Mouse (Mus musculus) forebrain, postnatal 0 days (tissue): ENCODE measurements at regions not wholly inside any gene's neighbourhood (a gene's known extent, or its start where the extent isn't known, plus 50 kb on each side); places are given as distances from the start of the nearest gene placed in this dataset.

Source experiments
- ATAC-seq: fragments of 200-750 bp; cut with Nextera tagmentation; 2 replicates; pipeline ENCODE4 v1.8.0; 2017; ENCODE audit warnings: mild to moderate bottlenecking, moderate library complexity
- DNase-seq: peaks from one replicate; pipeline ENCODE4 v3.0.0-alpha.2; 2015
- H3K27ac ChIP-seq: fragments of 300-500 bp; sonication (generic); 2 replicates; pipeline ENCODE4 v1.5.1; 2014; ENCODE audit warnings: low read depth, mild to moderate bottlenecking, antibody characterized with exemption, low read length, moderate library complexity, mixed read lengths
- H3K27me3 ChIP-seq: fragments of 300-500 bp; sonication (generic); 2 replicates; pipeline ENCODE4 v1.6.1; 2014; ENCODE audit warnings: mild to moderate bottlenecking, low read length, mixed read lengths; ENCODE audit not compliant: insufficient read depth
- H3K36me3 ChIP-seq: fragments of 300-500 bp; sonication (generic); 2 replicates; pipeline ENCODE4 v1.6.1; 2014; ENCODE audit warnings: mild to moderate bottlenecking, moderate library complexity; ENCODE audit not compliant: insufficient read depth
- H3K4me1 ChIP-seq: fragments of 300-500 bp; sonication (generic); 2 replicates; pipeline ENCODE4 v1.6.1; 2014; ENCODE audit warnings: antibody characterized with exemption; ENCODE audit not compliant: insufficient read depth
- H3K4me2 ChIP-seq: fragments of 300-500 bp; sonication (generic); 2 replicates; pipeline ENCODE4 v1.6.1; 2014; ENCODE audit warnings: low read depth, mild to moderate bottlenecking, moderate library complexity
- H3K4me3 ChIP-seq: fragments of 300-500 bp; sonication (generic); 2 replicates; pipeline ENCODE4 v1.5.1; 2014; ENCODE audit warnings: low read depth, low read length, mixed read lengths
- H3K9ac ChIP-seq: fragments of 300-500 bp; sonication (generic); 2 replicates; pipeline ENCODE4 v1.6.1; 2014; ENCODE audit warnings: mild to moderate bottlenecking
- H3K9me3 ChIP-seq: fragments of 300-500 bp; sonication (generic); 2 replicates; pipeline ENCODE4 v1.6.1; 2016; ENCODE audit warnings: low read length
- CTCF ChIP-seq: sonication (generic); IDR thresholded peaks from 2 replicates; pipeline ENCODE4 v1.5.1; 2016; ENCODE audit warnings: antibody characterized with exemption, control low read depth, low read depth
- WGBS: fragments of 180-500 bp; shearing (Covaris S2); extraction: QIAGEN DNeasy Blood & Tissue Kit; methylation state at CpG from one replicate; pipeline ENCODE4 v1.1.7; 2014; 5-methylcytosine and 5-hydroxymethylcytosine counted together

- H3K27ac ChIP-seq, result no peak overlapping the region
- H3K27me3 ChIP-seq, result no peaks in the 10 kb centered on the region
- no peak overlapping the region for H3K4me2 ChIP-seq
- TF ChIP-seq CTCF, result no peak
- WGBS, result 38% methylated on average over 3 of the region's 3 CpGs
- no peak overlapping the region for H3K9ac ChIP-seq
- H3K4me1 ChIP-seq, result no peaks in the 10 kb centered on the region
- no peaks in the 10 kb centered on the region for H3K9me3 ChIP-seq
- no peak overlapping the region for H3K4me3 ChIP-seq
- ATAC-seq (peak; percentile 55), DNase-seq (peak; percentile 42)
- no peaks in the 10 kb centered on the region for H3K36me3 ChIP-seq
These were observed 510.6 kb upstream of the Cdh7 start for GRCm38 (mm10) chr1:109471671-109472070.

DNA sequence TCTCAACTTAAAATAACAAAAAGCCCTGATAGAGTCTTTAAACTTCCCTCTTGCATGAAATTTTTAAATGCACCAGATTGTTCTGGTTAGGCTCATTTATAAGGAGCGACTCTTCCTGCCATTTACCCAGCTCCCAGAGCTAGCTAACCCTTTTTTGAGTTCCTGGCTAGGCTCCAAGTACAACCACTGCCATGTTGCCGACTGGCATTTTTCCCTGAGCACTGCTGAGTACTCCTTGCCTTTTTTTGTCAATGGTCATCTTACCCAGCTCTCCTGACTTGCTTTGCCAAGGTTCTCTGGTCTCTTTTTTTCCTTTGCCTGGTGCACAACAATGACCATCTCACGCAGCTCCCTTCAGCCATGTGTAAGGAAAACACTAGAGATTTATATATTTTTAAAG is 500.8 kb upstream of the Cdh7 start:
- 39% methylated on average over 3 of the region's 3 CpGs for WGBS
- H3K4me3 ChIP-seq, result no peak overlapping the region
- no peak for DNase-seq
- H3K4me2 ChIP-seq, result no peak overlapping the region
- no peaks in the 10 kb centered on the region for H3K4me1 ChIP-seq
- H3K9me3 ChIP-seq, result no peaks in the 10 kb centered on the region
- no peak for TF ChIP-seq CTCF
- H3K27me3 ChIP-seq, result no peaks in the 10 kb centered on the region
- no peaks in the 10 kb centered on the region for H3K36me3 ChIP-seq
- no peak overlapping the region for H3K27ac ChIP-seq
- ATAC-seq, result no peak
- H3K9ac ChIP-seq, result no peak overlapping the region

DNA sequence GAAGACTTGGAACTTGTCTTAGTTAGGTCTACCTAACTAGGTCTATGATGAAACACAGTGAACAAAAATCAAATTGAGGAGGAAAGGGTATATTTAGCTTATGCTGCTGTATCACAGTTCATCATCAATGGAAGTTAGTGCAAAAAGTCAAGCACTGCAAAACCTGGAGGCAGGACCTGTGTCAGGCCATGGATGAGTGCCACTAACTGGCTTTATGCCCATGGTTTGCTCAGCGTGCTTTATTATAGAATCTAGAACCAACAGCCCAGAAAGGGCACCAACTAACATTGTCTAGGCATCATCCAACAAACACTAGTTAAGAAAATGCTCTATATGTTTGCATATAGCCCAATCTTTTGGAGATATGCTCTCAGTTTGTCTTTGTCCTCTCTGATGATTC is 486.3 kb upstream of the Cdh7 start:
- Histone ChIP-seq H3K36me3 (no peaks in the 10 kb centered on the region), H3K9me3 (no peaks in the 10 kb centered on the region), H3K9ac (no peak overlapping the region), H3K4me1 (no peaks in the 10 kb centered on the region), H3K27me3 (no peaks in the 10 kb centered on the region), H3K27ac (no peak overlapping the region), H3K4me3 (no peak overlapping the region), H3K4me2 (no peak overlapping the region)
- WGBS, result 61% methylated on average over 1 of the region's 1 CpGs
- TF ChIP-seq CTCF, result no peak
- ATAC-seq, result no peak
- no peak for DNase-seq

GRCm38 (mm10) chr1:109512632-109513259 is 469.5 kb upstream of the Cdh7 start:
- ATAC-seq (peak; percentile 94), DNase-seq (peak; percentile 79)
- Histone ChIP-seq H3K4me3 (no peak overlapping the region), H3K9me3 (no peaks in the 10 kb centered on the region), H3K4me2 (no peak overlapping the region), H3K27me3 (no peaks in the 10 kb centered on the region), H3K36me3 (no peaks in the 10 kb centered on the region), H3K9ac (no peak overlapping the region), H3K4me1 (no peaks in the 10 kb centered on the region), H3K27ac (no peak overlapping the region)
- 44% methylated on average over 1 of the region's 1 CpGs for whole genome bisulfite sequencing
- no peak for TF ChIP-seq CTCF

DNA sequence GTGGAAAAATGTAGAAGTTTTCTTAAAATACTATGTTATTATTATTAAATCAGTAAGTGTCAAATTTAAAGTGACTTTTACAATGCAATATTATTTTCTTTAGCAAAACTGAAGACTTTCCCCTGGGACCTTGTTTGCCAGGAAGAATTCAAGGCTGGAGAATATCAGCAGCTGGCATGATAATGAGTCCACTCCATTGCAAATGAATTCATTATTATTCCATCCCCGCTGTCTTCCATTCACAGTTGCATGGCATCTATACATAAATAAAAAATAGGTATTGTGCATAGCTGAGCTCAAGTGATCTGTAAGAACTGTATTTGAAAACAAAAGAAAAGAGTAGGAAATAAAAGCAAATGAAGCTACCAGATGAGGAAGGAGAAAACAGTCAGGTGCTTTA is 467.9 kb upstream of the Cdh7 start:
- Histone ChIP-seq H3K9ac (no peak overlapping the region), H3K4me1 (no peaks in the 10 kb centered on the region), H3K27me3 (no peaks in the 10 kb centered on the region), H3K4me2 (no peak overlapping the region), H3K4me3 (no peak overlapping the region), H3K36me3 (no peaks in the 10 kb centered on the region), H3K27ac (no peak overlapping the region), H3K9me3 (no peaks in the 10 kb centered on the region)
- DNase-seq (no peak), ATAC-seq (no peak)
- WGBS, result 17% methylated on average over 1 of the region's 1 CpGs
- no peak for TF ChIP-seq CTCF
